In the genomic region with DNA sequence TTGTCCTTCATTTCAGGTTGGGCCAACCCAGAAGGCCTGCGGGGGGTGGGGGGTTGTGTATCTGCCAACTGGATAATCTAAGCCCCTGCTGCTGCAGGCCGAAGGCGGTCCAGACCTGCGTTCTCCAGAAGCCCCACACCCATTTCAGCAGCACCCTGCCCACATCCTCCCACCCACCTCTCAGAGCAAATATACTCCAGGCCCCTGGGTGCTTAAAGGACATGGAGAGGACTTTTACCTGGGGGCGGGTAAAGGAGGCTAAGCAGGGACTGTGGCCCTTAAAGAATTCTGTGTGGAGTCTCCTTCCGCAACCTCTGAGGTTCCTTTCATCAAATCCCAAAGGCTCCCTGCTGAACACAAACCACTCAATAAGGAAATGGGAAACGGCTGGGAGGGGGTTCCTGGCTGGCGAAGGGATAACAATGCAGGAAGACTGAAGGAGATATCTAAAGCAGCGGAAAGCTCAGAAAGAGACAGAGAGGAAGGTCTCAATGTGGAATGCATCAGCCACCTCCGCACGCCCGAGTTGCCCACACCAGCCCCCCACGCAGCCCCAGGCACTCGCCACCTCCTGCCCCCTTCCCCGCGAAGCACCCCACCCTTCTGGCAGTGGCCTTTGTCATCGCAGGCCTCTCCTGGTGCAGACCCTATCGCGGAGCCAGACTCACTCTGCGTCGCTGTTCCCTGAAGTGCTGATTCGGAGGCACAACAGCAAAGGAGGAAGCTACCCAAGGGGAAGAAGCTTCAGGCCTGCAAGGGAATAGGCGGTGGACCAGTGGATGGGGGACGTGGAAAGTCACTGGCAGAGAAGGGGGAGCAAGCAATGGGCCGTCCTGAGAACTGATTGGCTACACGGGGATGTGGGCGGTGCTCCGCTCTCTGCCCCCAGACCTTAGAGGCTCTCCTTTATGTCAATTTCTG, we compare ENCODE assay signal across 8 mouse cellular contexts. TPM values are rescaled to one million over a fixed set of nuclear protein-coding genes. Genes with fewer than 3 reads are reported as not detected.
DNase-seq lines count a peak whose midpoint lies in the region; ATAC-seq and TF ChIP-seq lines count a peak whose summit lies in the region.

Tcaf1 (minus strand) TSS at position 798 of the 921 bp plus-strand sequence.

- H3K9ac ChIP-seq in hindbrain, postnatal 0 days (replicated peaks; ENCODE audit: low read length), result peak within 1 kb of the TSS; percentile 92

- H3K4me2 ChIP-seq in hindbrain, postnatal 0 days (ENCODE audit: low read depth, low read length), result peak within 1 kb of the TSS; percentile 84

- H3K36me3 ChIP-seq in hindbrain, postnatal 0 days (ENCODE audit: insufficient read depth, low read length), result no peaks in the 10 kb centered on the region

- H3K9me3 ChIP-seq in hindbrain, postnatal 0 days (ENCODE audit: low read length), result no peaks in the 10 kb centered on the region

- H3K27ac ChIP-seq in hindbrain, postnatal 0 days, result peak within 1 kb of the TSS; percentile 97

- peak; percentile 100 for ATAC-seq in hindbrain, postnatal 0 days
- ATAC-seq in CD4-positive, CD25-positive, alpha-beta regulatory T cell, adult 4 months, result no peak

- no peak for TF ChIP-seq CTCF in hindbrain, postnatal 0 days (IDR thresholded peaks at IDR 0.05; ENCODE audit: low read depth)

- WGBS in hindbrain, postnatal 0 days, result 2% methylated on average over 26 of the region's 28 CpGs

- peak within 1 kb of the TSS; percentile 82 for H3K4me3 ChIP-seq in hindbrain, postnatal 0 days (ENCODE audit: low read length)

- peak; percentile 92 to 95 for DNase-seq in adrenal gland, adult (ENCODE audit: inconsistent age in 2 of 2, low spot score in 1 of 2)
- DNase-seq in embryo, embryonic 10 days (ENCODE audit: low spot score), result peak; percentile 91
- DNase-seq in gastrocnemius, postnatal 10 days, result peak; percentile 73
- peak; percentile 93 for DNase-seq in hindbrain, postnatal 0 days (ENCODE audit: low spot score)
- DNase-seq in left cerebral cortex, adult 18-20 months (ENCODE audit: low spot score in 2 of 2), result peak; percentile 82 to 90
- peak; percentile 75 for DNase-seq in lung, postnatal 14 days
- DNase-seq in right cerebral cortex, postnatal 10 days (ENCODE audit: low spot score in 2 of 2), result peak; percentile 93 to 96

- H3K27me3 ChIP-seq in hindbrain, postnatal 0 days (ENCODE audit: insufficient read depth, low read length), result no peaks in the 10 kb centered on the region

- H3K4me1 ChIP-seq in hindbrain, postnatal 0 days (ENCODE audit: insufficient read depth, low read length), result peaks cover 15% of the 10 kb centered on the region

RNA-seq across cellular contexts. Expression of gene Tcaf1, which starts in this region (rescaled TPM):
- 10 to 100 TPM; 24.7 to 26.3 TPM for total RNA-seq in gastrocnemius, postnatal 10 days (2021)
- 262 and 275 TPM in 2 replicates for total RNA-seq in hindbrain, postnatal 0 days (2014; rRNA removed)
- polyA plus RNA-seq in hindbrain, postnatal 0 days (2015; fragmentation: Nextera tagmentation; extraction: Ambion mirVana), result 182 and 194 TPM in 2 replicates
- 100 to 1,000 TPM; 234 TPM for total RNA-seq in left cerebral cortex, adult 18-20 months (2021)
- polyA plus RNA-seq in CD4-positive, CD25-positive, alpha-beta regulatory T cell, adult 4 months (2017; shearing (Covaris generic)), result not detected

Comparison
In these comparisons a context has a peak if more than half of its experiments do, and no peak if none do; other contexts are left out.
1. RNA of gene Tcaf1 (polyA plus RNA-seq): 182 to 194 TPM in hindbrain, postnatal 0 days; not detected in CD4-positive, CD25-positive, alpha-beta regulatory T cell, adult 4 months; every median in the first group is over 100 times any median in the second.
2. Peak in every context shown above with its lines, with median percentiles within 50 percentile points of each other: DNase-seq.